Mouse (Mus musculus) cerebellum, adult 2 months (tissue): Measurements from ENCODE around the gene Slc8a1. TPM values are rescaled to one million over a fixed set of nuclear protein-coding genes. Genes with fewer than 3 reads are reported as not detected.

Experiments
- DNase-seq, 2 experiments: peaks; one replicate each; pipeline ENCODE4 v3.0.0; 2021
- H3K27ac ChIP-seq: fragments of 200-500 bp; 2 replicates; pipeline ENCODE4 v1.5.1; 2012; ENCODE audit warnings: low read length, control low read depth, inconsistent platforms; ENCODE audit not compliant: insufficient read depth
- H3K27me3 ChIP-seq: fragments of 200-500 bp; 2 replicates; pipeline ENCODE4 v1.6.1; 2012; ENCODE audit warnings: inconsistent platforms, mild to moderate bottlenecking, low read length, moderate library complexity; ENCODE audit not compliant: control insufficient read depth, insufficient read depth
- H3K4me1 ChIP-seq: fragments of 200-500 bp; 2 replicates; pipeline ENCODE4 v1.6.1; 2011; ENCODE audit warnings: low read length; ENCODE audit not compliant: control insufficient read depth, insufficient read depth
- H3K4me3 ChIP-seq: fragments of 200-500 bp; replicated peaks from 2 replicates; pipeline ENCODE3; 2011; ENCODE audit warnings: mild to moderate bottlenecking, low read depth, low read length, control low read depth; ENCODE audit not compliant: insufficient read depth
- CTCF ChIP-seq: fragments of 200-500 bp; IDR thresholded peaks from 2 replicates; pipeline ENCODE4 v1.5.1; 2011; ENCODE audit warnings: low read depth, mild to moderate bottlenecking, control low read depth, low read length, moderate library complexity, borderline replicate concordance; ENCODE audit not compliant: insufficient read depth
- POLR2A ChIP-seq: fragments of 200-500 bp; IDR thresholded peaks from 2 replicates; pipeline ENCODE4 v1.6.1; 2011; ENCODE audit warnings: low read length, control low read depth, borderline replicate concordance; ENCODE audit not compliant: insufficient read depth
- WGBS: fragments of 180-500 bp; shearing (Covaris S2); methylation state at CpG from one replicate; pipeline ENCODE4 v1.1.7; 2018; 5-methylcytosine and 5-hydroxymethylcytosine counted together
- polyA plus RNA-seq: library from polyadenylated mRNA; depleted of rRNA; stranded (reverse); fragments of >200 nt; gene quantifications from 2 replicates; pipeline ENCODE4 v1.2.3, GENCODE M21; 2012

The Slc8a1 gene
- polyA plus RNA-seq, 1 experiment = 22.4 TPM

DNA sequence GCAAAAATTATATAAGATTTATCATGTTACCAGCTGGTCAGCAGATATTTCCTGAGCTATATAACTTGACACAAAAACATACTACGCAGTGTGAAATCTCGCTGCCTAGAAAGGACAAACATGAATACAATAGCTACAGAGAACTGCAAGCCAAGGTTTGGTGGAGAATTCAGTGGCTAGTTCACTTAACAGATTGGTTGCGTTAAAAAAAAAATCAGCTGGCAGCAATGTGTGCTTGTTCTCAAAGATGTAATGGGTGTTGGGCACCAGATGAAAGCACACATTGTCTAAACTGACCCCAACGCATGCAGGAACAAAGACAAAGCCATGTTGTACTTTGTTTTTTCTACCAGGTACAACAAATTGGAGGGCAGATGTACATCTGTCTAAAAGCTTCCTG, 209.2 kb downstream of the Slc8a1 start:
- H3K27ac ChIP-seq = no peak overlapping the region
- no peak for DNase-seq

DNA sequence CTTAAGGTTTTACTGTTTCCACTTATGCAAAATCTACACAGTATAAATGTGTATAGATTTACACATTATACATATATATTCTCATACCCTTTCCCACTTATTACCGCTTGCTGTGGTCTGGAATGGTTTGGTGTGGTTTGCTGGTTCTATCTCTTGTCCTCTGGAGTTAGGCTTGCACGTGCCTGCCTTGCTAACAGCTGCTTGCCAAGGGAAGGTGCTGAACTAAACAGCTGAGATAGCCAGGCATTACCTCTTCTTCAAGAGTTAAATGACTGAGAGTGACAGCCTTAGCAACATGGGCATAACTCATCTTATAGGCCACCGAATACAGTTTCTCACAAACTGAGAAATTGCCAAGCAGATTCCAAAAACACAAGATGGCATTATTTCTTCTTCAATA, 211.7 kb downstream of the Slc8a1 start:
- Histone ChIP-seq H3K4me1 (no peaks in the 10 kb centered on the region; the same call in 1 of the 2 replicates), H3K4me3 (no peak overlapping the region), H3K27me3 (no peaks in the 10 kb centered on the region), H3K27ac (no peak overlapping the region)
- DNase-seq = no peak
- no peak for TF ChIP-seq POLR2A
- TF ChIP-seq CTCF = no peak
- WGBS = 91% methylated on average over 3 of the region's 3 CpGs

More for the DNA sequence above, 209.2 kb downstream of the Slc8a1 start:
- no peak overlapping the region for H3K4me3 ChIP-seq
- WGBS = 70% methylated on average over 4 of the region's 4 CpGs
- H3K4me1 ChIP-seq = no peaks in the 10 kb centered on the region; the same call in 1 of the 2 replicates
- no peaks in the 10 kb centered on the region for H3K27me3 ChIP-seq
- TF ChIP-seq POLR2A = no peak
- no peak for TF ChIP-seq CTCF

DNA sequence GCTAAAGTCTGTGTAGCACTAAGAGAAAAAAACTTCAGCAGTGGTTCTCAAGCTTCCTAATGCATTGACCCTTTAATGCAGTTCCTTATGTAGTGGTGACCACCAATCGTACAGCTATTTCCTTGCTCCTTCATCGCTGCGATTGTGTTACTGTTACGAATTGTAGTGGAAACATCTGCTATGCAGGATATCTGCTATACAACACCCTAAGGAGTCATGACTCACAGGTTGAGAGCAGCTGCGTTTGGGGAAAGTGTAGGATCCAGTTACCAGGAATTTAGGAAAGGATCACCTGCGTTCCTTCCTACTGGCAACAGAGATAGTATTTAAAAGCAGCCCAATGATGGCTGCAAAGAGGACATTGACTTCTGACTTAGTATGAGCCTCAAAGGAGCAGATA, 213.4 kb downstream of the Slc8a1 start:
- H3K27me3 ChIP-seq = no peaks in the 10 kb centered on the region
- H3K27ac ChIP-seq = no peak overlapping the region
- 91% methylated on average over 6 of the region's 6 CpGs for WGBS
- TF ChIP-seq POLR2A (no peak), CTCF (no peak)
- H3K4me1 ChIP-seq = no peaks in the 10 kb centered on the region; the same call in 1 of the 2 replicates
- no peak for DNase-seq
- H3K4me3 ChIP-seq = no peak overlapping the region

DNA sequence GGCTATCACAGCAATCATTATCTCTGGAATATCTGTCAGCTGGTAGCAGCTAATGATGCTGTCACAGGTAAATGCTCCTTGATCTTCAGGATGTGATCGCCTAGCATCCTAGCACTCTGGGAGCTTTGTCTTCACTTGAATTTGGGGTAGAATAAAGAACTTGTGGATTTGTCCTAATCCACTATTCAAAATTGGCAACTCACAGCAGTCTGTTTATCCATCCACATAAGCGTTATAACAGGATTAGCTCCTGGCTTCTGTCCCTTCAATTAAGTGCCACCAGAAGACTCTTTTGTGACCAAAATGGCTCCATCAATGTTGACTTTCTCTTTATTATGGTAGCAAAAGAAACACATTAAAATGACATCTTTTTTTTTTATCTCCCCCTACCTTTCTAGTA, 214.2 kb downstream of the Slc8a1 start:
- H3K27me3 ChIP-seq = no peaks in the 10 kb centered on the region
- WGBS = 39% methylated on average over 2 of the region's 2 CpGs
- no peak overlapping the region for H3K4me3 ChIP-seq
- H3K4me1 ChIP-seq = no peaks in the 10 kb centered on the region; the same call in 1 of the 2 replicates
- peak in 1 of 2 experiments; percentile 41 for DNase-seq
- TF ChIP-seq POLR2A (no peak), CTCF (no peak)
- H3K27ac ChIP-seq = no peak overlapping the region

DNA sequence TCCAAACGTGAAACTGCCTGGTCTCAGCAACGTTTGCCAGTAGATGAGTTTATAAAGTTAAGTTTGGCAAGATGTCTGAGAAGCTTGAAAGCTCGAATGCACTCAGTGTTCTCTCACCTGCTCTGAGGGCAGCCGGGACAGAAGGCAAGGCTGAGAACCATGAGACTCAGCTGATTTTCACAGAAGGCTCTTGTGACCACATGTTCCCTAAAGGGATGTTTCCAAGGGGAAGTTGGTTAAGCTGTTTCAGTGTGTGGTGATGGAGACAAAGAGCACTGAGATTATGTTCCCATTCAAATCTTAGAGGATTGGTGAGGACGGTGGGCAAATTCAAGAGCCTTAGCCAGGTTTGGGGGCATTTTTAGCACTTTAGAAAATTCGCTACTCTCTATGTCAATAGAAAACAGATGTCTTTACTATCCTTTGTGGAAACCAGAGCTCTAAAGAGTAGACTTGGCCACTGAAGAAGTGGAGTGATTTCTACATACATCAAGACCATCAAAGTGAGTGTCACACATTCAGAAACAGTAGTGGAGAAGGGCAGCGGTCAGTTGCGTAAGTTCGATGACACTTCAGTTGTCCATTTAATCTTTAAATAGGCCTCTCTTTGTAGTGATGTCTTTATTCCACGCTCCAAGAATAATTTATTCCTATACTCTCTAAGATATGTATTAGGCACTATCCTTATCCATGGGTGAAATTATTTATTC, 219.7 kb downstream of the Slc8a1 start:
- Histone ChIP-seq H3K27me3 (no peaks in the 10 kb centered on the region), H3K4me1 (peaks cover 5% of the 10 kb centered on the region; the same call in 1 of the 2 replicates), H3K27ac (no peak overlapping the region), H3K4me3 (no peak overlapping the region)
- WGBS = 87% methylated on average over 10 of the region's 10 CpGs
- DNase-seq = no peak
- no peak for TF ChIP-seq POLR2A
- TF ChIP-seq CTCF = no peak

DNA sequence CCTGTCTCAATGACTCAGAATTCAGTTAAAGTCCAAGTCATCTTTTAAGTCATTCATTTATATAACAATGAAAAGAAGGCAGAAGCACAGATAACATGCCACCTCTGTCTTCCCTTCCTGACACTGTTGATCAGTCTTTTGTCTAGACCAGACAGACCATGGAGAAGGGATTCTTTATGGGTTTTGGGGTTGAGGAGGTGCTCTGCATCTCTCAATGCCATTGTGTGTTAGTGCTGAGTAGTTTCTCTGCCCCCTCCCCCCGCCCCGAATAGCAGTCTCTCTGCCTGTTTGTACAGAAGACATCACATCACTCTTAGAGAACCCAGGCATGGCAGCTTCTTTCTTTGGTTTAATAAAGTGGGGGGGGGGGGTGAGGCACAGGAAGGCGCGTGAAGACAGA, 222.0 kb downstream of the Slc8a1 start:
- DNase-seq = no peak
- Histone ChIP-seq H3K27me3 (no peaks in the 10 kb centered on the region), H3K4me3 (no peak overlapping the region), H3K27ac (no peak overlapping the region), H3K4me1 (peaks cover 5% of the 10 kb centered on the region; the same call in 1 of the 2 replicates)
- 86% methylated on average over 4 of the region's 4 CpGs for WGBS
- TF ChIP-seq POLR2A (no peak), CTCF (no peak)

DNA sequence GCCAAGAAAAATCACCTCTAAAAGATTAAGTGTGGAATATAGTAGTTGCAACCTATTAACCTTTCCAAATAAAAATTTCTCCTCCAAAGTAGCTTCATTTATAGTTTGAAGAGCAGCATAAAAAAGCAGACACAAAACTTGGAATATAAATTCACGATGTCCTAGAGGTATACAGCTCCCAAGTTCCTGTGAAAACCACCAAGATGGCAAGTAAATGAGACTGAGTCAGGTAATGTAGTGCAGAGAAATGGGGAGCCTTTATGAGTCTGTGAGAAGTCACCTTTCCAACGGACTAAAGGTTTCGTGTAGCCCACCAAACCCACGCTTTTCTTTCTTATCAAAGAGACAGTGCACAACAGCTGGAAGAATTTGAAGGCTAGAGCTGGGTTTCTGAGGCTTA, 224.2 kb downstream of the Slc8a1 start:
- TF ChIP-seq CTCF (no peak), POLR2A (no peak)
- no peak for DNase-seq
- WGBS = 90% methylated on average over 4 of the region's 4 CpGs
- H3K27me3 ChIP-seq = no peaks in the 10 kb centered on the region
- no peak overlapping the region for H3K4me3 ChIP-seq
- H3K4me1 ChIP-seq = peaks cover 5% of the 10 kb centered on the region; the same call in 1 of the 2 replicates
- no peak overlapping the region for H3K27ac ChIP-seq

DNA sequence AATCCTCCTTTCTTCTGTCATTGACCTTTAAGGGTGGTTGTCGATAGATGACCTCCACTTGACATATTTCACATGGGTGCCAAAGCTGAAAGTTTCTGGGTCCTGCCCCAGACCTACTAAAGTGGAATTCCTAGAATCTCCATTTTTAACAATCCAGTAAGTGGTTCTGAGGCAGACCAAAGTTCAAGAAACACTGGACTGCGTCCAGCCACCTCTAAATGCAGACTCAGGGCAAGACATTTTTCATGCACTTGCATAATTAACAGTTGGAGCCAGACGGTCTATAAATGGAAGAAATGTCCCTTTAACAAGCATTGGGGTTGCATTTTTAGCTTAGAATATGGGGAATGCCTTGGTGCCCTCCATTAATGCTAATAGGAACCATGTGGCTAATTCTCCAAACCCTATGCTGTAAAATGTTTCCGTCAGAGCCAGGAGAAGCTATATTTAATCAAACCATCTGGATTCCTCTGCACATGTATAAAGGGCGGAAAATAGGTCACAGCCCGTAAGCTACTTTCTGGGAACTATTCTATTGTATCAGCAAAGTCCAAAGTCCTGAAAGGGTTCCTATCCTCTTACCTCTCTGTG, 224.7 kb downstream of the Slc8a1 start:
- Histone ChIP-seq H3K4me1 (peaks cover 5% of the 10 kb centered on the region; the same call in 1 of the 2 replicates), H3K27me3 (no peaks in the 10 kb centered on the region), H3K27ac (no peak overlapping the region), H3K4me3 (no peak overlapping the region)
- TF ChIP-seq POLR2A (no peak), CTCF (no peak)
- peak in 1 of 2 experiments; percentile 46 for DNase-seq
- 43% methylated on average over 6 of the region's 6 CpGs for WGBS
